Mouse (Mus musculus): ENCODE data around the gene Rcc2. TPM values are rescaled to one million over a fixed set of nuclear protein-coding genes. Genes with fewer than 3 reads are reported as not detected.

Rcc2 gene
- polyA plus RNA-seq, 1 experiment from 2014 or later: 62.8 TPM

- H3K27ac ChIP-seq (ENCODE audit: low read depth): no peak overlapping the region
- DNase-seq (no peak), ATAC-seq (ENCODE audit: insufficient read depth) (no peak)
- no peak overlapping the region for H3K9ac ChIP-seq
- WGBS: 86% methylated on average over 11 of the region's 11 CpGs
- no peak overlapping the region for H3K4me2 ChIP-seq
- H3K36me3 ChIP-seq (ENCODE audit: insufficient read depth): no peaks in the 10 kb centered on the region
- no peaks in the 10 kb centered on the region for H3K4me1 ChIP-seq (ENCODE audit: insufficient read depth)
- no peaks in the 10 kb centered on the region for H3K9me3 ChIP-seq (ENCODE audit: low read depth, low read length)
- no peak overlapping the region for H3K4me3 ChIP-seq (ENCODE audit: low read depth, low read length)
- no peak for TF ChIP-seq CTCF (IDR thresholded peaks at IDR 0.05; ENCODE audit: low read depth)
- H3K27me3 ChIP-seq (ENCODE audit: insufficient read depth, low read length): no peaks in the 10 kb centered on the region
These were observed 40.3 kb downstream of the Rcc2 start for GRCm38 (mm10) chr4:140740655-140741054.

GRCm38 (mm10) chr4:140741401-140741800 lies 41.1 kb downstream of the Rcc2 start:
- Histone ChIP-seq H3K4me3 (ENCODE audit: low read depth, low read length) (no peak overlapping the region), H3K4me2 (no peak overlapping the region), H3K9ac (no peak overlapping the region), H3K4me1 (ENCODE audit: insufficient read depth) (no peaks in the 10 kb centered on the region), H3K27me3 (ENCODE audit: insufficient read depth, low read length) (no peaks in the 10 kb centered on the region), H3K27ac (ENCODE audit: low read depth) (no peak overlapping the region), H3K36me3 (ENCODE audit: insufficient read depth) (no peaks in the 10 kb centered on the region), H3K9me3 (ENCODE audit: low read depth, low read length) (no peaks in the 10 kb centered on the region)
- TF ChIP-seq CTCF (IDR thresholded peaks at IDR 0.05; ENCODE audit: low read depth): no peak
- DNase-seq: no peak
- ATAC-seq (ENCODE audit: insufficient read depth): no peak
- 83% methylated on average over 6 of the region's 6 CpGs for WGBS

DNA sequence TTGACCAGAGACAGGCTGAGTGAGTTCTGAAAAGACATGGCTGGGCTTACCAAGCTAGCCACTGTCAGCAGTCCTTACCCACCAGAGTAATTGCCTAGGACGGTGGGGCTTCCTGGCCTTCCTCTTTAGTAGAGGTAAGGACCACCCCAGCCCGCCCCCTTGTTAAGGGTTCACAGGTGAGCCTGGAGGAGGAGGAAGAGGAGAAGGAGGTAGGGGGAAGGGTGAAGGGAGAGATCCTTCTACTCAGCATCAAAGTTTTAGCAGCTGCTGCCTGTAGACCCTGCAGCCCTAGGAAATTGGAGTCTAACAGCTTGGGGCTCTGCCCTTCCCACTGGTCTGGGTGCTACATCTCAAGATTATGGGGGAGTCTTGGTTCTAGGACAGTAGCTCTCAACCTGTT lies 42.2 kb downstream of the Rcc2 start, which contains the start of gene Padi6:
Gene Padi6 (minus strand): TSS at position 101 of the 400 bp plus-strand sequence.
- H3K36me3 ChIP-seq (ENCODE audit: insufficient read depth): no peaks in the 10 kb centered on the region
- no peak within 1 kb of the TSS for H3K9ac ChIP-seq
- WGBS: 66% methylated on average over 2 of the region's 2 CpGs
- no peak within 1 kb of the TSS for H3K27ac ChIP-seq (ENCODE audit: low read depth)
- no peak for DNase-seq
- no peak within 1 kb of the TSS for H3K4me2 ChIP-seq
- no peaks in the 10 kb centered on the region for H3K9me3 ChIP-seq (ENCODE audit: low read depth, low read length)
- no peaks in the 10 kb centered on the region for H3K4me1 ChIP-seq (ENCODE audit: insufficient read depth)
- no peaks in the 10 kb centered on the region for H3K27me3 ChIP-seq (ENCODE audit: insufficient read depth, low read length)
- TF ChIP-seq CTCF (IDR thresholded peaks at IDR 0.05; ENCODE audit: low read depth): no peak
- no peak within 1 kb of the TSS for H3K4me3 ChIP-seq (ENCODE audit: low read depth, low read length)
- ATAC-seq (ENCODE audit: insufficient read depth): no peak

GRCm38 (mm10) chr4:140743086-140743485 lies 42.7 kb downstream of the Rcc2 start:
- WGBS: 26% methylated on average over 4 of the region's 4 CpGs

DNA sequence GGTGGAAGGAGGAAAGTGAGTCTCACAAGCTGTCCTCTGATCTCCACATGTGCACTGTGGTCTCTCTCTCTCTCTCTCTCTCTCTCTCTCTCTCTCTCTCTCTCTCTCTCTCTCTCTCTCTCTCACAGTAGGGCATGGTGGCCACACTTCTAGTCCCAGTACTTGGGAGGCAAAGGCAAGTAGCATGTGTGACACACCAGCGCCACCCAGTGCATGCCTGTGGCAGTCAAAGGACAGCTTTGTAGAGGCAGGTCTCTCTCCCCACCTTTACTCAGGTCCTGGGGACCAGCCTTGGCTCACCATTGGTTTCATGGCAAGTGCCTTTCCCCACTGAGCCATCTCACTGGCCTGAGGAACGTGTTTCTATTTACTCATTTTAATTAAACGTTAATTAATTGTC lies 44.3 kb downstream of the Rcc2 start:
- Histone ChIP-seq H3K4me3 (ENCODE audit: low read depth, low read length) (no peak overlapping the region), H3K27me3 (ENCODE audit: insufficient read depth, low read length) (no peaks in the 10 kb centered on the region), H3K27ac (ENCODE audit: low read depth) (no peak overlapping the region), H3K4me1 (ENCODE audit: insufficient read depth) (no peaks in the 10 kb centered on the region), H3K36me3 (ENCODE audit: insufficient read depth) (no peaks in the 10 kb centered on the region), H3K9me3 (ENCODE audit: low read depth, low read length) (no peaks in the 10 kb centered on the region), H3K9ac (no peak overlapping the region), H3K4me2 (no peak overlapping the region)
- ATAC-seq (ENCODE audit: insufficient read depth) (no peak), DNase-seq (peak; percentile 56)
- 16% methylated on average over 3 of the region's 3 CpGs for WGBS
- peak; percentile 65 for TF ChIP-seq CTCF (IDR thresholded peaks at IDR 0.05; ENCODE audit: low read depth)

More at GRCm38 (mm10) chr4:140743086-140743485, 42.7 kb downstream of the Rcc2 start:
- Histone ChIP-seq H3K4me3 (ENCODE audit: low read depth, low read length) (no peak overlapping the region), H3K9me3 (ENCODE audit: low read depth, low read length) (no peaks in the 10 kb centered on the region), H3K4me1 (ENCODE audit: insufficient read depth) (no peaks in the 10 kb centered on the region), H3K9ac (no peak overlapping the region), H3K27me3 (ENCODE audit: insufficient read depth, low read length) (no peaks in the 10 kb centered on the region), H3K27ac (ENCODE audit: low read depth) (no peak overlapping the region), H3K4me2 (no peak overlapping the region), H3K36me3 (ENCODE audit: insufficient read depth) (no peaks in the 10 kb centered on the region)
- no peak for TF ChIP-seq CTCF (IDR thresholded peaks at IDR 0.05; ENCODE audit: low read depth)
- no peak for DNase-seq
- ATAC-seq (ENCODE audit: insufficient read depth): no peak

DNA sequence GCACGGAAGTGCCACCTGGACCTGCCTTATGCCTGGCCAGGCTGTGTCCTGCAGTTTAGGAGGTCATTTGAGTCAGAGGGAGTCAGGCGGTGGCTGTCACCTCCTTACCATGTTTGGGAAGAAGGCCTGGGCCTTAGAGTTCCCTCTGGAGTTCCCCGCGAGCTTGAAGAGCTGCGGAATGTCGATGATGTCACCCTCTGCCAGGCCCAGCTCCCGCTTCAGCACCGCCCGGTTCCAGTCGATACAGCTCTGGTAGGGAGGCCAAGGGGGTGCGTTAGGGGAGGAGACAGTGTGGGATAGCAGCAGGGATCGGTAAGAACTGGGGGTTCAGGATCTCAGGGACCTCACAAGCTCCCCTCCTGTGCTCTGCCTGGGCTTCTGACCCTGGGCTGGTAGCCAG lies 47.6 kb downstream of the Rcc2 start:
- H3K36me3 ChIP-seq (ENCODE audit: insufficient read depth): no peaks in the 10 kb centered on the region
- no peak overlapping the region for H3K4me3 ChIP-seq (ENCODE audit: low read depth, low read length)
- H3K4me1 ChIP-seq (ENCODE audit: insufficient read depth): no peaks in the 10 kb centered on the region
- H3K4me2 ChIP-seq: no peak overlapping the region
- DNase-seq: peak; percentile 66
- no peak for TF ChIP-seq CTCF (IDR thresholded peaks at IDR 0.05; ENCODE audit: low read depth)
- 0 out of 2 replicates have a peak overlapping the region, but pooled peaks have one; percentile 46 for H3K27ac ChIP-seq (ENCODE audit: low read depth)
- no peaks in the 10 kb centered on the region for H3K9me3 ChIP-seq (ENCODE audit: low read depth, low read length)
- H3K27me3 ChIP-seq (ENCODE audit: insufficient read depth, low read length): no peaks in the 10 kb centered on the region
- 0 out of 2 replicates have a peak, but pooled peaks have one; percentile 37 for ATAC-seq (ENCODE audit: insufficient read depth)
- WGBS: 20% methylated on average over 12 of the region's 12 CpGs
- peak overlapping the region; percentile 29; the same call in 1 of the 2 replicates for H3K9ac ChIP-seq

- WGBS: 7% methylated on average over 19 of the region's 19 CpGs
- H3K9me3 ChIP-seq (ENCODE audit: low read depth, low read length): no peaks in the 10 kb centered on the region
- TF ChIP-seq CTCF (IDR thresholded peaks at IDR 0.05; ENCODE audit: low read depth): peak; percentile 17; the same call in 1 of the 2 replicates
These were observed 50.0 kb downstream of the Rcc2 start for GRCm38 (mm10) chr4:140750328-140750727.

More at GRCm38 (mm10) chr4:140750328-140750727, 50.0 kb downstream of the Rcc2 start:
- peak overlapping the region; percentile 33; the same call in 1 of the 2 replicates for H3K4me2 ChIP-seq
- ATAC-seq (ENCODE audit: insufficient read depth) (0 out of 2 replicates have a peak, but pooled peaks have one; percentile 32), DNase-seq (peak; percentile 44)
- H3K27ac ChIP-seq (ENCODE audit: low read depth): no peak overlapping the region
- H3K4me1 ChIP-seq (ENCODE audit: insufficient read depth): no peaks in the 10 kb centered on the region
- H3K36me3 ChIP-seq (ENCODE audit: insufficient read depth): no peaks in the 10 kb centered on the region
- no peak overlapping the region for H3K9ac ChIP-seq
- no peak overlapping the region for H3K4me3 ChIP-seq (ENCODE audit: low read depth, low read length)
- H3K27me3 ChIP-seq (ENCODE audit: insufficient read depth, low read length): no peaks in the 10 kb centered on the region

Data from lung, embryonic 14.5 days (tissue).